Mouse (Mus musculus) frontal cortex, postnatal 10 days (tissue): ENCODE measurements around the gene Gmip.

Source experiments
- DNase-seq, 2 experiments: peaks; one replicate each; pipeline ENCODE4 v3.0.0; 2022; ENCODE audit warnings: low spot score in 2 of 2, mixed read lengths in 1 of 2

Gene Gmip

GRCm38 (mm10) chr8:69803366-69803765 is 5.1 kb upstream of the Gmip start:
- DNase-seq: peak in 1 of 2 experiments; percentile 4

DNA sequence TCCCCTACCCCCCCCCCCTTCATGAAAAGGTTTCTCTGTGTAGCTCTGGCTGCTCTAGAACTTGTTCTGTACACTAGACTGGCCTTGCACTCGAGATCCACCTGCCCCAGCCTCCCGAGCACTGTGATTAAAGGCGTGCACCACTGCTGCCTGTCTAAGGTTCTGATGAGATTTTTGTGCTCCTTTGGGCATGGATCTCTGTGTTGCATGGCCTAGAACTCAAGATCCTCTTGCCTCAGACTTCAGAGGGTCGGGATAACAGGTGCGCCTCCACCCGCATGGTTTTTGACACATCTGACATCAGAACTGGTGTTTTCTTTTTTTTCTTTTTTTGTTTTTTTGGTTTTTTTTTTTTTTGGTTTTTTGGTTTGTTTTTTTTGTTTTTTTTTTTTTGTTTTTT is 3.9 kb upstream of the Gmip start:
- DNase-seq: peak in 1 of 2 experiments; percentile 2

- no peak for DNase-seq
Measured at GRCm38 (mm10) chr8:69805086-69805485, 3.4 kb upstream of the Gmip start.

DNA sequence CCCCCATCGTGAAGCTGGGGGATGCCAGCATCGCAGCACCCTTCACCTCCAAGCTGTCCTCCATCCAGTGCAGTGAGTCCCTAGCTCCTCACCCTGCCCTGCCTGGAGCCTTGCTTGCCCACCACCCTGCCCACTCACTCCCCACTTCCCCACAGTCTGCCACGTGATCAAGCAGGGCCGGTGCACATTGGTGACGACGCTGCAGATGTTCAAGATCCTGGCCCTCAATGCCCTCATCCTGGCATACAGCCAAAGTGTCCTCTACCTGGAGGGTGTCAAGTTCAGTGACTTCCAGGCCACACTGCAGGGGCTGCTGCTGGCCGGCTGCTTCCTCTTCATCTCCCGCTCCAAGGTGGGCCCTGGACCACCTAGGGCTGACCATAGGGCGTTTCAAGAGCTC is 3.0 kb upstream of the Gmip start:
- no peak for DNase-seq

- no peak for DNase-seq
Measured at GRCm38 (mm10) chr8:69807236-69807635, 1.2 kb upstream of the Gmip start.

GRCm38 (mm10) chr8:69808864-69809403 is 455 bp downstream of the Gmip start:
- DNase-seq: no peak

DNA sequence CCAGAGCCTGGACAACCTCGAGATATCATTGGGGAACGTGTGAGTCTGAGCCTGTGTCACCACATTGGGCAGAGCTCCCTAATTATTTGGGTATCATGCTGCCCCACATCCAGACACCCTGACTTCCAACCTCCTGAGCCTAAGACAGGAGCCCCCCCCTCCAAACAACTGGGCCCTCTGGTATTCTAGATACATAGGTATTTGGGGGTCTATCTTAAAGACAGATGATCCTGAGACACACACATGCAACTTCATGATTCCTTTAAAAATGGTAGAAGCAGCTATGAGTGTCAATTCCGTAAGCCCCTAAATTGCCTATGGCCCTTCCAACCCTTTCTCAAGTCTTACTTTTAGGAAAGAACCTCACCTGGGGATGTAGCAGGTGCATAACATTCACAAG is 1.3 kb downstream of the Gmip start:
- DNase-seq: no peak

DNA sequence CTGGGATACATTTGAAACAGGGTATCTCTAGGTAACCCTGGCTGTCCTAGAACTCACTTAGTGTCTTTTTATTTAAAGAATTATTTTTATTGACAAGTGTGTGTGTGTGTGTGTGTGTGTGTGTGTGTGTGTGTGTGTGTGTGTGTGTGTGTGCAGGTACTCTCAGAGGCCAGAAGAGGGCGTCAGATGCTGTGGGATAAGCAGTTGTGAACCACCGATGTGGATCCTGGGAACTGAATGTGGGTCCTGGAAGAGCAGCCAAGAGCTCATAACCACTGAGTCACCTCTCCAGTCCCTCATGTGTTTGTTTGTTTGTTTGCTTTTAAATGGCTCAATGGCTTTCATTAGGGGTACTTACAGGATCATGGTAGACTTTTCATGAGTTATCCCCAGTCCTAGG is 6.4 kb downstream of the Gmip start:
- DNase-seq: no peak

DNA sequence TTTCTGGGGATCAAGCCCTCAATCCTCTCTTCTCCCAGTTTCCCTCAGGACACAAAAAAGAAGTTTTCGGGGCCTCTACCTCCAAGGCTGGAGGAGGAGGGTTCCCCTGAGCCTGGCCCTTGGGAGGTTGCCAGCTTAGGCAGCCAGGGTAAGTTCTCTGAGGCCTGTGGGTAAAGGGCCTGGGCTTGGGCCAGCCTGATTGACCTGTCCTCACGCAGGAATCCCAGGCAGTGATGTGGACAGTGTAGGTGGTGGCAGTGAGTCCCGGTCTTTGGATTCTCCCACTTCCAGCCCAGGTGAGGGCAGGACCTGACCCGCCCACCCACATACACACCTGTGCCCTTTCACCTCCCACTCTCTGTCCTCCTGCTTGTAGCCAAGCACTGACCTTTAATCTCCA is 6.9 kb downstream of the Gmip start:
- DNase-seq: no peak

DNA sequence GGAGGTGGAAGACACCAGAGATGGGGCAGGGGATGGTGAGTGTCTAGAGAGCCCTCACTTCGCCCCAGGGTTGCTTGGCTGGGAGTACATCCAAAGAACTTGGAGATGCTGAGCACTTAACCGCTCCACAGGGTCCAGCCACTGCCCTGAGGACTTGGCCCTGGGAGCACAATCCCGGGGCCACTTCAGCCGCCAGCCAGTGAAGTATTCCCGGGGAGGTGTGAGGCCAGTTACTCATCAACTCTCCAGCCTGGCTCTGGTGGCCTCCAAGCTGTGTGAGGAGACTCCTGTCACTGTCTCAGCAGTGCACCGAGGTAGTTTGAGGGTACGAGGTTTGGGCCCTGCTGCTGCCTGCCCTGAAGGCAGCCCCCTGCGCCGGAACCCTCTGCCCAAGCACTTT is 12.0 kb downstream of the Gmip start:
- no peak for DNase-seq

GRCm38 (mm10) chr8:69821971-69822385 is 13.5 kb downstream of the Gmip start:
- no peak for DNase-seq

DNA sequence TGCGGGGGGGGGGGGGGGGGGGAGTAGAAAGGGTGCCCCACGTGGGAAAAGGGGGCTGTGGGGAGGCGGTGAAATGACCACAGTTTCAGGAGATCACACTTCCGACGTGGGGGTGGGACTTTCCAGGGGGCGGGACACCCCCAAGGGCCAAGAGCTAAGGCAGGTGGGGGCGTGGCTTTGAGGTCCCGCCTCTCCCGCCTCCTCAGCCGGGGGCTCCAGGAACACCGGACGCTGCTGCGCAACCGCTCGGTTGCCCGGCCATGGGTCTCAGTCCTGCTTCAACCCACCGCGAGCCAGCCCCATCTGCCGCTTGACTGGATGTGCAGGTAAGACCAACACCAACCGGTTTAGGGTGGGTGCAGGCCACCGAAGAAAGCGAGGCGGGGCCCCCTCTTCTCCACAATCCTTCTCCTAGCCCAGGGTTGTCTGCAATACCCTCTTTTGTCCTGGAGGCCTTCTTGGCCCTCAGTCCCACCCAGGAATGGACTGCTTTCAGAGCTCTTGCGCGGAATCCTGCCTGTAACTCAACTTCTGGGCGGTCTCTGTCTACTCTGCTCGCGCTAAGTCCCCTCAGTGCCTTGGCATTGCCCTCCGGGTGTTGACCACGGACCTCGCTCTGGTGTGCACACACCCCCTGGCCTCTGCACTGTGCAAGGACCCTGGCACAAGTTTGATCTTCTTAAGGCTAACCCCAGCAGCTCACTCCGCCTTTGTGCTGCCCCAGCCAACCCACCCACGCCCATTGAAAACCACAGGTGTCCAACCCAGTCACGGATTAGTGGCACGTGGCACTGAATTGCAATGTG is 14.1 kb downstream of the Gmip start, which contains the start of gene Lpar2:
Gene Lpar2 (plus strand): TSS at position 44 of the 806 bp plus-strand sequence.
- DNase-seq: peak in 1 of 2 experiments; percentile 49

- no peak for DNase-seq
Measured at GRCm38 (mm10) chr8:69826371-69826770, 17.9 kb downstream of the Gmip start.

- DNase-seq: peak; percentile 94 to 98
Measured at GRCm38 (mm10) chr8:69832298-69832853, 23.9 kb downstream of the Gmip start, which contains the start of gene Pbx4. TSS of gene Pbx4 (plus strand) at chr8:69832491.

DNA sequence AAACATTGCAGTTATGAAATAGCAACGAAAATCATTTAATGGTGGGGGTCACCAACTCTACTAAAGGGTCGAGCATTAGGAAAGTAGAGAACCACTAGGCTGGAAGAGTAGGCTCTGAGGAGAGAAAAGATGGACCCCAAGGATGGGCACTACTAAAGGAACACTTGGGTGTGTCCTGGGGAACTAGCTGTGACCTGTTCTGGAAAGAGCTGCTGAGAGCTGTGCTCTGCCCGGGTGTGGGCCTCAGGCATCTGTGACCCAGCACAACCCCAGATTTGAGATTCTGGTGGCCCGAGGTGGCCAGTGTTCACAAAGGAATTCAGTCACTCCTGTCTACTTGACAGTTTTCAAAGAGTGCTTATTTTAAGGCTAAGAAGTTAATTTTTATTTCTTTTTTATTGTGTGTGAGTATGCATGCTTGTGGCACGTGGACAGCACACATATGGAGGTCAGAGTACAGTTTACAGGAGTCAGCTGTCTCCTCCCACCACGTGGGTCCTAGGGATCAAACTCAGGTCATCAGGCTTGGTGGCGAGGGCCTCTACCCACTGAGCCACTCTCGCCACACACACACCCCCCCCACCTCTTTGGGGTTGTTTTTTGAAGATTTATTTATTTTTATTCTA is 28.7 kb downstream of the Gmip start:
- no peak for DNase-seq

GRCm38 (mm10) chr8:69847167-69848065 is 38.9 kb downstream of the Gmip start:
- no peak for DNase-seq

- DNase-seq: no peak
Measured at GRCm38 (mm10) chr8:69848951-69849350, 40.5 kb downstream of the Gmip start.

GRCm38 (mm10) chr8:69849899-69850298 is 41.4 kb downstream of the Gmip start:
- DNase-seq: no peak

- DNase-seq: no peak
Measured at GRCm38 (mm10) chr8:69850926-69851506, 42.5 kb downstream of the Gmip start.

DNA sequence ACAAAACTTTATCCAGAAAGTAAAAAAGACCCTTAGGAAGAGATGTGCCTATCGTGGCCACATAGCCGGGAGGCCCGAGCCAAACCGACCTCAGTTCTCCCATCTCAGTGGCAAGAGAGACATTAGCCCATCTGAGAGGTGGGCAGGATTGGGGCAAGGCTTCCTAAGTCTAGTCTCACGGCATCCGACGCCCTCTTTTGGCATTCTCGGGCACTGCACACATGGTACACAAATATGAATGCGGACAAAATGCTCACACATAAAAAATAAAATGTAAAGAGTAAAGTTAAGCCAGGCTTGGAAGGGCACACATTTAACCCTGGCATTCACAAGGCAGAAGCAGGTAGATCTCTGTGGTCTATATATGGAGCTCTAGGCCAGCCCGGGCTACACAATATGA is 45.4 kb downstream of the Gmip start:
- no peak for DNase-seq

- DNase-seq: no peak
Measured at GRCm38 (mm10) chr8:69860807-69861206, 52.3 kb downstream of the Gmip start.
